Mouse (Mus musculus) left cerebral cortex, adult 9 months (tissue): ENCODE data around the gene Krt25.

Experiments
- DNase-seq, 2 experiments: peaks; one replicate each; pipeline ENCODE4 v3.0.0; 2022; ENCODE audit warnings: low spot score in 2 of 2

The Krt25 gene

DNA sequence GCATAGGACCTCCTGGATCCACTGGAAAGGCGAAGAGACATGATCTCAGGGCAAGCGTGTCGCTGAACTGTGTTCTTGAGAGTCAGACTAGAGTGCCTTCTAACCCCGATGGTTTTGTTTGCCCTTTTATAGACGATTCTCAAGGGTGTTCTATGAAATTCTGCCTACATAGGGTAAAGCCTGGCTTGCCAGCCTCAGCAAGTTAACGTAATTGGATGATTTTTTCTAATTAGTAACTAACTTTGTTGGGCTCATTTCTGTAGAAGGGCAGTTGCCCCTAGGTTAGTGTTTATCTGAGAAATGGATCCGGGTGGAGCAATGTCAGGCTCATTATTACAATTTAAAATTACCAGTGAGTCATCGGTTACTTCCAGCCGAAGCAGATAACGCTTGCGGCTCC lies at the start of gene Krt25:
Gene Krt25 (minus strand): TSS at position 101 of the 400 bp plus-strand sequence.
- no peak for DNase-seq

DNA sequence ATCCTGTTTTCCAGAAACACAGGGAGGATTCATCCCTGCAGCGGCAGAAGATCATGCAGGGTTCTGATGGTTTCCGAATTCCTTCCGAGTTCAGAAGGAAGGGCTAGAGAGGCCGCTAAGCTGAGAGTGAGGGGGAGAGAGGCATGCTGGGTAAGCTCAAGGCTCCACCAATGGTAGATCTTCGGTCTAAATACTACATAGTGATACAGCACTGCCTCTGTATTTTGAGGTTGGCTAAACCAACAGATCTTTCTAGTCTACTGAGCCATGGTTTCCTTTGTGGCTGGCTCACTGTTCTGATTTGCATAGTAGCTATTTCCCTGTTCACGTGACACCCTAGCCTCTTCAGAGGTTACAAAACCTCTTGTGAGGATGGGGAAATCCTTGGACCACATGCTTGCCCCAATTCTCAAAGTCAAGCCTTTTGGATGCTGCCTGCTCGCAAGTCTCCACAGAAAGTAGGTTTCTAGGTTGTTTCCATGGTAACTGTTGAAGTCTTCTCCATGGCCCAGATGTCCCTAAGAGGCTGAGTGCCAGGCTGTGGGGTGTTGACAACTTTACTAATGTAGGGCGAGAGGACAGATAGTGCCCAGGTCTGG lies 47.2 kb upstream of the Krt25 start:
- peak; percentile 42 to 59 for DNase-seq

DNA sequence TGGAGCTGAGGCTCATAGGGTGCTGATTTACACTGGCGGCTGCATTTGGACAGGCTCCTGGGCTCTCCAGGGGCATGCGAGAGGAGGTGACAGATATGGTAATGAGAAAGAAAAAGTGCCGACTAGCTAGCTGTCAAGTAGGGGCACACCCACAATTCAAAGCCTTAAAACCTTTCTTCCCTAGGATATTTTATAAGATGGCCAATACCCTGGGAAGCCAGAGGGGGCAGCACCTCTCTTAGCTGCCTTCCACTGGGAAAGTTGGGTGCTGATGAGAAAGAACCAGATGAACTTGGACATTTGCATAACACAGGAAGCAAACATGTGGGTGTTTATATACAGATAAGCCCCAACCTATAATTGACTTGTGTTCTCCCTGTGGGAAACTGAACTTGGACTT lies 46.5 kb upstream of the Krt25 start:
- DNase-seq, result no peak

DNA sequence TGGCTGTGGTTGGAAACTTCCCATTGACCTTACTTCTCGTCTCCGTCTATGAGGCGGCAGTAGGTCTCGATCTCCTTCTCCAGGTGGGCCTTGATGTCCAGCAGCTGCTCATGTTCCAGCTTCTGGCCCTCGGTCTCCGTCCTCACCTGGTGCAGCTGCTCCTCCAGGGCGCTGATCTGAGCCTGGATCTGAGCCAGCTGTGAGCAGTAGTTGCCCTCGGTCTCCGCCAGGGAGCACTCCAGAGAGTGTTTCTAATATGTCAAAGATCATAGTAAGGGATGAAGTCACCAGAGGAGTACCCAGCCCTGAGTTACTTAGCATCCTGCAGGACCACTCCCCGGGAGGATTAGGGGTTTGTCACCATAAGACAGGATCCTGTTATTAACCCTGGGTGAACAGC lies 44.0 kb upstream of the Krt25 start:
- DNase-seq, result no peak

DNA sequence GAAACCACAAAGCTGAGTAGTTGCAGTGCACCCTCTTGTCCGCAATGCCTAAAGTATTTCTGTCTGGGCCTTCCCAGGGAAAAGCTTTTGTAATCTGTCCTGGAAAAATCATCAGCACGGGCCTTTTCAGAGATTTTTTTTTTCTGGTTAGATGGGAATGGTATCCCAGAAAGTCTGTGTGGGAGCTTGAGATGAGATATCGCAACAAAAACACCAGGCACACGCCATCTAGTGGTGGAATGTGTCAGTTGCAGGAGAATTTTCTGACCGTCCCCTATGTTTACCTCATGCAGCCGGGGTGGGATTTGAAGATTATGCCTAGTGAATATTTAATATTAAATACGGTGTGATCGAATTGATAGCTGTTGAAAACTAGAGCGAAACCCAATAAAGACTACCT lies 41.7 kb upstream of the Krt25 start:
- peak in 1 of 2 experiments; percentile 56 for DNase-seq

DNA sequence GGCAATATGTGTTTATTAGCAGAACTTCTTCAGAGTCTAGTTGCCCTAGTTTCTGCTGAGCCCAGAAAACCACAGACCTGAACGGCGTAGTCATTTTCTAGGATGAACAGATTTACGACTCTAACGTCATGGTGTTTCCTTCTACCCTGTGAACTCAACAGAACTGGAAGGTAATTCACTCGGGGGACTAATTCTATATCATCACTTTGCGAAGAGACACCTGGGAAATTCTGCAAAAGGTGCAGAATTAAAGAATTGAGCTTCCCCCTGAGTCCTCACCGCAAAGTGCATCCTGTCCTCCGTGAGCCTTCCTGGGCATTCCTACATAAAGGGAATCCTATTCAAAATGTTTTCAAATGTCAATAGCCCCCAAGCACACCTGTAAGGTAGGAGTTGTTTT lies 38.7 kb upstream of the Krt25 start:
- no peak for DNase-seq

DNA sequence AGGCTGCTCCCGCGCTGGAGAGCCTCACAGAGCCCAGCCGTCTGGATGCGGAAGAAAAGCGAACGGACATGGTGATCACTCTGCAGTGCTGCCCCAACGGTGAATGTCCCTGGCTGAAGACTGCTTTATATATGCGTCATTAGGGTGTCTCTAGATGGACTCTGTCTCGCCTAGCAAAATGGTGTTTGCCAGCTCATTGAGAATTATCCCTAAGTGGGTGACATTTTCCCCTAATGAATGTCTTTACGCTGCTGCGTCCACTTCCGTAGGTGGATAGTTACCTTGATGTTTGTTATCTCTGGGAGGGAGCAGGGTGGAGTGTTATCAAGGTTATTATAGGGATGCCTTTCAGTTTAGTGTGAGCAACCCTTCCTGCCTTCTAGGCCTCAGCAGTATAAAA lies 28.3 kb upstream of the Krt25 start, which contains the start of gene Krt27:
Gene Krt27 (minus strand): TSS at position 101 of the 400 bp plus-strand sequence.
- no peak for DNase-seq

DNA sequence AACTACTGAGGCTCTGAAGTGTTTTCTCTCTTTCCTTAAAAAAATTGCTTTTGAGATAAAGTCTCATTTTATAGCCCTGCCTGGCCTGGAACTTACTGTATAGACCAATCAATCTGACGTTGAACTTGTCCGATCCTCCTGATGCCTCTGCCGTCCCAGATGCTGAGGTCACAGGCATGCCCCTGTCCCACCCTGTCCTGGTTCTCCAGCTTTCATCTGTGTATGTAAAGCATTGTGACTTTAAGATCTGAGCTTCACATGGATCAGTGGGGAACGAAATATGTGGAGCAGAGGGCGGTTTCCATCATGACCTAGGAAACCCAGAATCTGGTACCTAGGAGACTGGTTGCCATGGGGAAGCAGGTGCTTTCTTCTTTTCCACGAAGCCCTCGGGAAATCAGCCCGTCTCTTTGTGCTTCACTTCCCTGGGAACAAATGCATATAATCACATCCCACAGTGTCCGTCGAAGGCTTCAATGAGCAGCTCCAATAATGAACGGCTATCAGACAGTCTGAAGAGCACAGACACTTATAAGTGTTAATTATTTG lies 16.6 kb upstream of the Krt25 start:
- no peak for DNase-seq

DNA sequence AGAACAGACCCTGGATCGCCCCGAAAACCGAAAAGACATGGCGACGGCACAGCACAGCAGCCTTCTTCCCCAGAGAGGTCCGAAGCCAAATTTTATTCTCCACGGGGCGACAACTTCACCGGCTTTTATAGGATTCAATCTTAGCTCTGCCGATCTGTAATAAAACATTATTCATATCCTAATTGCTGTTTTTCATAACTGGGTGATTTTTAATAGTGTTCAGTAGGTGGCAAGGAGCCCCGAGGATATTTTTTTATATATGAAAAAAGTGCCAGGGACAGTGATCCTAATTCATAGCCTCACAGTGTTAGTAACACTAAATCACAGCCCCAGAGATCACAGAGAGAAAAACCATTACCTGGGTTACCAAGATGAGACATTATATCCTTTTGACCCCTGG lies 15.1 kb upstream of the Krt25 start, which contains the start of gene Krt26:
Gene Krt26 (minus strand): TSS at position 101 of the 400 bp plus-strand sequence.
- no peak for DNase-seq

DNA sequence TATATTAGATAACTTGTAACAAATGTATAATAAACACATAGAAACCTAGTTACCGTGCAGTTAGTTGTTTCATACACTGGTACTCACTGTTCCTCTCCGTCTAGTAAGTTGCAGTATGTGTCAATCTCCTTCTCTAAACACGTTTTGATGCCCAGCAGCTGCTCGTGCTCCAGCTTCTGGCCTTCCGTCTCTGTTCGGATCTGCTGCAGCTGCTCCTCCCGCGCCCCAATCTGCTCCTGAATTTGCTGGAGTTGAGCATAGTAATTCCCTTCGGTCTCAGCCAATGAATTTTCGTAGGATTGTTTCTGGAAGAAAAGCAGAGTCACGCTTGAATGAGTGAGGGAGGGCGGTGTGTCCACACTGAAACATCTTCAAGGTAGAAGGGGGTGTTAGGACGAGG lies 10.7 kb upstream of the Krt25 start:
- DNase-seq, result peak in 1 of 2 experiments; percentile 49

DNA sequence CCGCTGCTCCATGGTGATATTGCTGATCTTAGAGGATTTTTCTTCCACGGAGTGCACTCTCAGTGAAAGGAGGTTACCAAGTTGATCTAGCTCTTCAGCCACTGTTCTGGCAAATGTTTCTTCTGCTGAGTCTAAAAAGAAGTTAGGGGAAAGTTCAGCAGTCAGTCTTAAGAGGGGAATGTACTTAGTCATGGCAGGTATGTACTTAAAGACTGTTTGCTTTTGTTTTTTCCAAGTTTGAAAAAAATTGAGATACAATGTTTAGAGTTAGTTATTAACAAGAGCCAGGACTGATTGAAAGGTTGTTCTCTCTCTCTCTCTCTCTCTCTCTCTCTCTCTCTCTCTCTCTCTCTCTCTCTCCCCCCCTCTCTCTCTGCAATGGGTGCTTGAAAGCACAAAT lies 6.9 kb upstream of the Krt25 start:
- DNase-seq, result no peak

DNA sequence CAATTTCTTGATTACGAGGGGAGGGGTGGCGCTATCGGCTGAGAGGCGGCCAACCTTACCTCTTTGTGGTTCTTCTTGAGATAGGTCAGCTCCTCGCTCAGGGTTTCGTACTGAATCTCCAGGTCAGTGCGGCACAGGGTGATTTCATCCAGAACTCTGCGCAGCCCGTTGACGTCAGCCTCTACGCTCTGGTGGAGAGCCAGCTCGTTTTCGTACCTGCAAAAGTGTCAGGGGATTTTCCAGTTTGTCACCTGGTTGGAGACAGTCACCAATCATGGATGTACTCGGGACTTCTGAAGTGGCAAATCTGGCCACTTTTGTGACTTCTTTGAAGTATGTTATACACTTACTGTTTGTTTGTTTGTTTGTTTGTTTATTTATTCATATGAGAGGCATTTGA lies 1.7 kb downstream of the Krt25 start:
- DNase-seq, result no peak

DNA sequence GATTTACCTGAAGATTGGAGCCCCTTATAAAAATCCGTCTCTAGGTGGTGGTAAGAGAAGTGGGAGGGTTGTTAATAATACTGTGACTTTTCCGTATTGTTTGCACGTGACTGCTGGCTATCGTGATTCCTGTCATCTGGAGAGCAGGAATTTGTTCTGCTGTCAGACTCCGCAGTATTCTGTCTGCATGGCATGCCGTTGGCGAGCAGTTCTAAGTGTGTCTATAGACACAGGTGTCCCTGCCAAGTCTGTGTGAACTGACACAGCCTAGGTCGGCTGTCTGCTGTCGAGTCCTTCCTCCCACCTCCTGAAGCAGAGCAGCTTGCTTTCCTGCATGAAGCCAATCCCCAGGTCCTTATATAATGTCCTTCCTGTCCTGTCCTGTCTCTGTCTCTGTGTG lies 3.6 kb downstream of the Krt25 start:
- no peak for DNase-seq

DNA sequence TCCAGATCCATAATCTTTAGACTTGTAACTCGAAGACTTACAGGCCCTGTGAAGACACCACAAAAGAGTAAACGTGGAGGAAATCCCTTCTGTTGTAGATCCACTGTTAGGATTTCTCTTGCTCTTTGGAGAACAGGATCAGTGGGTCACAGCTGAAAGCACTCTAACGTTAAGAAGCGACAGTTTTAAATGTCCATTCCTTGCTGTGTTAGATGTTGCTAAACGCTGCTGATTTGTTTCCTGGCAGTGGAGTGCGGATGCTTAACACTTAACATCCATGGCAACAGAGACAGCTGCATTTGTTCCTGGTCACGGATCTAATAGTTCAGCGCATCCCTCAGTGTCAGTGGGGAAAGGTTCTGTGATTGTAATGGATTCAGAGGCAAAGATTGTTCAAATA lies 6.2 kb downstream of the Krt25 start:
- DNase-seq, result no peak

DNA sequence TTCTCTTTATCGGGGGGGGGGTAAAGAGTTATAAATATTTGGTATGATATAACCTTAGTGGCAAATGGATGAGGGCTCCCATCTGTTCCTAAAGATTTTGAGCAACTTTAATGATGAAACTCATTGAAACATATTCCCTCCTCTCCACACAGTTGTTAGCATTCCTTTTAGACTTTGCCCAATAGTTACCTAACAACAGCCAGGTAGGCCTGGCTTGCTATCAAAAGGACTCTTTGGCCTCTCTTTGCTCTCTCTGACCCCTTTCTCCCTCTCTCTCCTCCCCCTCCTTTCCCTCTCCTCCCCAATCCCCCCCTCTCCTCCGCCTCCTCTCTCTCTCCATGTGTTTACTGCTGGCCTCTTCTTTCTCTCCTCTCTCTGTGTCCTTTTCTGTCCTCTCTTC lies 8.2 kb downstream of the Krt25 start:
- DNase-seq, result no peak

DNA sequence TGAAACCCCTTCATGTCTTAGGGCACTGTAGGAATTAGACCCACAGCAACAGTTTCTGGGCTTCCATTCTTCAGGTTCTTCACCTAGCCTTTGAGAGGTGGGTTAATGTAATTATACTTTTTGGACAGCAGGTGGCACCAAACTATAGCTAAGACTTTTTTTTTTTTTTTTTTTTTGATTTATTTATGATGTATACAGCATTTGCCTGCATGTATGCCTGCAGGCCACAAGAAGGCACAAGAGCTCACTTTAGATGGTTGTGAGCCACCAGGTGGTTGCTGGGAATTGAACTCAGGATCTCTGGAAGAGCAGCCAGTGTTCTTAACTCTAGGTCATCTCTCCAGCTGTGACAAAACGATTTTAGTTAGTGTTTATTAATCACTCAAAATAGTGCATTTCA lies 11.9 kb downstream of the Krt25 start:
- DNase-seq, result no peak

DNA sequence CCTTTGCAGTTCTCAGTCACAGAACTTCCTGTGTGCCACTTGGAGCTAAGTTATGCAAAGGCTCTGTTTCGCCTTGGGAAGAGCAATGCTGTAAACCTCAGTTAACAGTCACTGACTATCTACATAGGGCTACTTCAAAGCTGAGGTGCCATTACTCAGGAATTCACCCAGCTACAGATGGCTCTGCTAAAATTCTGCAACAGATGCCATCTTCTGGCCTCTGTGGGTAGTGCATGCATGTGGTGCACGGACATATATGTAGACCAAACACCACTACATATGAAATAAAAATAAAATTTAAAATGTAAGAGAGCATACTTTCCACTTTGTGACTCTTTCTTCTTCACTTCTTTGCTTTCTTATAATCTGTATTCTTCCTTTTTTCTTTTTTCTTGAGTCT lies 15.2 kb downstream of the Krt25 start:
- DNase-seq, result peak in 1 of 2 experiments; percentile 70

DNA sequence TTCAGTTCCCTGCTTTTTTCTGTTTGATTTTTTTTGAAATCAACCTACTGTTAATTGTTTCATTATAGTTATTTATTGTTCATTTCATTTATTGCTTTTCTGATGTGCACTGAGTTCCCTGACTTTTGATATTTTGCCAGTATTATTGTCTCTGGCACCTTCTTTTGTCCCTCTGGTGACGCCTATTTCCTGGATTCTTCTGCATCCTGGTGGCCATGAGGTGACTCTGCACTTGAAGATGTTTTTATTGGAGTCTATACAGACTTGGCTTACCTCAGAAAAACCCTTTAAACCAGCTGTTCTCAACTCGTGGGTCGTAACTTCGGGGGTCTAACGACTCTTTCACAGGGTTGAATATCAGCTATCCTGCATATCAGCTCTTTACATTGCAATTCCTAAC lies 27.7 kb downstream of the Krt25 start:
- no peak for DNase-seq

DNA sequence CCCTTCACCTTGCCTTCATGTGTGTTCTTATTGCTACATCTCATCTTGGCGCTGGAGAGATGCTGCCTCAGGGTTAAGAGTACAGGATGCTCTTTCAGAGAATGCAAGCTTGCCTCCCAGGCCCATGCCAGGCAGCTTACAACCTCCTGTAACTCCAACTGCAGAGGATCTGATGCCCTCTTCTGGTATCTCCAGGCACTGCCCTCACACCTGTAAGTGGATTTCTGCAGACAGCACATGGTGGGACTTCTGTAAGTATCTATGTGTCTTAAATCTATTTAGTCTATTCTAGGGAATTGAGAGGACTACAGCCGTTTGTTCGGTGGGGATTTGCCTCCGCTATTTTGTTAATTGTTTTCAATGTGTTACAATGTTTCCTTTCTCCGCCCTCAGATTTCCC lies 29.9 kb downstream of the Krt25 start:
- peak in 1 of 2 experiments; percentile 44 for DNase-seq

DNA sequence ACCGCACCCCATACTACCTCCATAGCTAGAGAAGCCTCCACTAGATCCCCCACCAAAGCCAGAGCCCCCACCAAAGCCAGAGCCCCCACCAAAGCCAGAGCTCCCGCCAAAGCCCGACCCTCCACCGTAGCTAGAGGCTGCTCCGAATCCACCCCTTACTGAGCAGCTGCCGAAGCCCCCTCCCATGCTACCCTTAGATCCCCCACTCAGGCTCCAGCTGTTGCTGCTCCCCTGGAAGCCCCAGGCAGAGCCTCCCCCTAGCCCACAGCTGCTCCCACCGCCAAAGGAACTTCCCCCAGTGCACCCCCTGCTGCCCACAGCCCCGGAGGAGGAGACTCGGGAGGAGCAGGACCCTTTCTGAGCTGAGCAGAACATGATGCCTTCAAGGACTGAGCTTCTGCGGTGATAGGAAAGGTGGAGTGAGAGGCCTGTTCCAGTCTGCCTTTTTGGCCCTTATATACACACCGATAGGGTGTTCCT lies 37.9 kb downstream of the Krt25 start, which contains the start of gene Krt24:
Gene Krt24 (minus strand): TSS at position 430 of the 480 bp plus-strand sequence.
- no peak for DNase-seq

DNA sequence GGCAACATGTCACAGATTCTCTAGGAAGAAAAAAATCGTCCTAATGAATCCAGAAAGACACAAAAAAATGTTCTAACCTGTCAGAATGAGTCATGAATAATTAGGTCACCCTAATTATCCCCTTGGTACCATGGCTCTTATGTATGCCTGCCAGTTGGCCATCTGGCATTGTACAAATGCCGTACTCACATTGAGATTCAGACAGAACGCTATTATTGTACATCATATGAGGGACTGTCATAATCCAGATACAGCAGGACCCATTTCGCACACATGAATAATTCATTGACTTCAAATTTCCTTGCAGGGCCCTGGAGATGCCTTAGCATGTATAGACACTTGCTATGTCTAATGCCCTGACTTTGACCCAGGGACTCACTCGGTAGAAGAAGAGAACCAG lies 38.7 kb downstream of the Krt25 start:
- DNase-seq, result no peak

DNA sequence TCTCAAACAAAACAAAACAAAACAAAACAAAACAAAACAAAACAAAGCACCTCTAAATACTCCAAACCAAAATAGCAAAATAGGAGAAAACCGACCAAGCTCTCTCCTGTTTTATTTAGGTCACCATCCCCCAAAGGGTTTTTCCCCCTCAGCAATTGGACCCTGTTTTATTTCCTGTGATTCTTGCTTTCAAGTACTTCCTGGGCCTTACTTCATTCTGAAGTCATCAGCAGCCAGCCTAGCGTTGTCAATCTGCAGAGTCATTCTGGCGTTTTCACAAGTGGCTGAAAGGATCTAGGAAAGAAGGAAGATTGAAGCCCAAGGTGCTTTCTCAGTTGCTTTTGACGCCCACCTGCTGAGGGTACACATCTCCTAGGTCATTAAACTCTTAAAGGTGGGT lies 39.4 kb downstream of the Krt25 start:
- DNase-seq, result no peak

DNA sequence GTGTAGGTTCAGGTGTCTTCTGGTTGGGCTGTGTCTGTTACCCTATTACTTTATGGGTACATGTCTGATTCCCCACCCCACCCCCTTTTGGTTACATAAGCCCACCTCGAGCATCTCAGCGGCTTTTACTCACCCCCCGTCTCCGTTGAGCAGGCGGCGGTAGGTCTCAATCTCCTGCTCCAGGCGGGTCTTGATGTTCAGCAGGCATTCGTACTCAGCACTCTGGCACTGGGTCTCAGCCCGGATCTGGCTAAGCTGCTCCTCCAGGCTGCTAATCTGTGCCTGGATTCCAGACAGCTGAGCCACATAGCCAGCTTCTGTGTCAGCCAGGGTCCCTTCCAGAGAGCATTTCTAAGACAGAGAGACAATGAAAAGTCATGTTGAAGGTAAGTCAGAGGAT lies 41.6 kb downstream of the Krt25 start:
- DNase-seq, result no peak

DNA sequence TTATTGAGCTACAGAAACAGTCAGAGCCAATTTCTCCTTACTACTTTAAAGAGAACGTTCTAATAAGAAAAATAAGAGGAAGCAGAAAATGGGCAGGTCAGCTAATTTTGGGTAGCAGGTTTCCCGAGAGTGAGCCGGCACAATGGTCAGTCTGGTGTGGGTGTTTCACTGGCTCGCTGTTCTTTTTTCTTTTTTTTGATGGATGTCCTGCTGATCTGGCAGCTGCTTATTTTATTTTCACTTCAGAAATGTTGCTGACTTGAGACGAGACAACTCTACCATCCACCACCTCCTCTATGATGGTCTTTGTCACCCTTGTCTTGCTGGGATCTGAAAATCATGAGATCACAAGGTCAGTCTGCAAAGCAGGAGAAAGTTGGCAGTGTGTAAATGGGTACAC lies 42.8 kb downstream of the Krt25 start:
- DNase-seq, result no peak
